Mouse (Mus musculus): ENCODE measurements at regions not wholly inside any gene's neighbourhood (a gene's known extent, or its start where the extent isn't known, plus 50 kb on each side); places are given as distances from the start of the nearest gene placed in this dataset.

GRCm38 (mm10) chr8:5482938-5483337, 377.8 kb upstream of the Slc10a2 start:
- TF ChIP-seq CTCF (IDR thresholded peaks at IDR 0.05; ENCODE audit: extremely low read depth, insufficient read depth, insufficient read length, insufficient replicate concordance) (no peak), POLR2A (IDR thresholded peaks at IDR 0.05; ENCODE audit: low read depth, low read length) (no peak)
